Mouse (Mus musculus) midbrain, postnatal 0 days (tissue): ENCODE measurements around the gene Heyl. TPM values are rescaled to one million over a fixed set of nuclear protein-coding genes. Genes with fewer than 3 reads are reported as not detected.
"Not testable (repeated sequence)": the region's sequence is repeated elsewhere in the genome, so short reads cannot be mapped to it uniquely, and the experiment has no call there.

Experiments used
- ATAC-seq: fragments of 200-750 bp; cut with Nextera tagmentation; 2 replicates; pipeline ENCODE4 v1.8.0; 2017; ENCODE audit warnings: moderate number of reproducible peaks, mild to moderate bottlenecking, moderate TSS enrichment, moderate library complexity; ENCODE audit not compliant: low FRiP score
- DNase-seq: peaks from one replicate; pipeline ENCODE4 v3.0.0-alpha.2; 2015; ENCODE audit warnings: low spot score
- H3K27ac ChIP-seq: fragments of 300-500 bp; sonication (generic); 2 replicates; pipeline ENCODE4 v1.5.1; 2014; ENCODE audit warnings: low read depth, mild to moderate bottlenecking, low read length, mixed read lengths
- H3K27me3 ChIP-seq: fragments of 300-500 bp; sonication (generic); 2 replicates; pipeline ENCODE4 v1.6.1; 2014; ENCODE audit warnings: low read length, control low read depth, mixed read lengths; ENCODE audit not compliant: insufficient read depth
- H3K36me3 ChIP-seq: fragments of 300-500 bp; sonication (generic); 2 replicates; pipeline ENCODE4 v1.6.1; 2014; ENCODE audit warnings: low read length, control low read depth, mixed read lengths; ENCODE audit not compliant: insufficient read depth
- H3K4me1 ChIP-seq: fragments of 300-500 bp; sonication (generic); 2 replicates; pipeline ENCODE4 v1.6.1; 2014; ENCODE audit warnings: mild to moderate bottlenecking, control low read depth, antibody characterized with exemption, low read length, mixed read lengths; ENCODE audit not compliant: insufficient read depth
- H3K4me2 ChIP-seq: fragments of 300-500 bp; sonication (generic); 2 replicates; pipeline ENCODE4 v1.6.1; 2014; ENCODE audit warnings: low read depth, mild to moderate bottlenecking, low read length, mixed read lengths; ENCODE audit not compliant: poor library complexity, severe bottlenecking
- H3K4me3 ChIP-seq: fragments of 300-500 bp; sonication (generic); 2 replicates; pipeline ENCODE4 v1.5.1; 2014; ENCODE audit warnings: low read depth, mild to moderate bottlenecking, low read length, moderate library complexity
- H3K9ac ChIP-seq: fragments of 300-500 bp; sonication (generic); replicated peaks from 2 replicates; pipeline ENCODE4 v1.6.1; 2014; ENCODE audit warnings: mild to moderate bottlenecking, low read length, moderate library complexity, mixed read lengths; ENCODE audit not compliant: poor library complexity, severe bottlenecking
- H3K9me3 ChIP-seq: fragments of 300-500 bp; sonication (generic); 2 replicates; pipeline ENCODE4 v1.6.1; 2016; ENCODE audit warnings: low read length, control low read depth
- CTCF ChIP-seq: IDR thresholded peaks from 2 replicates; pipeline ENCODE4 v1.5.1; 2016; ENCODE audit warnings: antibody characterized with exemption, mild to moderate bottlenecking
- WGBS: fragments of 180-500 bp; shearing (Covaris S2); extraction: QIAGEN DNeasy Blood & Tissue Kit; methylation state at CpG from one replicate; pipeline ENCODE4 v1.1.7; 2014; 5-methylcytosine and 5-hydroxymethylcytosine counted together
- polyA plus RNA-seq: library from polyadenylated mRNA; unstranded; fragments of >200 nt; fragmentation: Nextera tagmentation; extraction: Ambion mirVana; gene quantifications from 2 replicates; pipeline ENCODE4 v1.2.1, GENCODE M21; 2015
- total RNA-seq: library from RNA; depleted of rRNA; stranded (reverse); fragments of >200 nt; gene quantifications from 2 replicates; pipeline ENCODE4 v1.2.3, GENCODE M21; 2014

Gene Heyl
- total and polyA plus RNA-seq, 2 experiments from 2014 or later: 5.0 to 5.1 TPM

DNA sequence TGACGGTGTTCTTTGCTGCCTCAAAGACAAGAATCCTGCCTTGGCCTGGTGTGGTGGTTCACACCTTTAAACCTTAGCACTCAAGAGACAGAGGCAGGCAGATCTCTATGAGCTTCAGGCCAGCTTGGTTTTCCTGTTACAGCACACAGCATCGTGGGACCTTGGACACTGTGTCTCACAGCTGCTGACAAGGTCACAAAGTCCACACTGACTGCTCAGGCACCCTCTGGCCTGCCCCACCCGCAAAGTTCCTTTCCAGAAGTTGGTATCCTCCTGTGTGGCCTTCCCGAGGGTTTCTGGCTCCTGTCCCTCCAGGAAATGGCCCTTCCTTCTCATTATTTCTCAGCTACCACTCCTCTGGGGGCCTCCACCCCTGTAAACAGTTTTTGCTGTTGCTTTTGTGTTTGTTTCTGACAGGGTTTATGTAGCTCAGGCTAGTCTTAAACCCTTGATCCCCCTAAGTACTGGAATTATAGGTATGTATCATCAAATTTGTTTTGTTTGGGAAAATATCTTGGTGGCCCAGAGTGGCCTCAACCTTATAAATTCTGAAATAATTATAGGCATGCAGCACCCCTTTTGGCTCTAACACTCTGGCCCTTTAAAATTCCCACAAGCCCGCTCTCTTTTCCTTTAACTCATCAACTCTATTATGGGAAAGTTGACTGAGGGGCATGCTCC, 28.5 kb downstream of the Heyl start, which contains the start of gene Pabpc4:
Pabpc4 (plus strand) TSS at position 631 of the 681 bp plus-strand sequence.
- Histone ChIP-seq H3K4me3 (no peak within 1 kb of the TSS), H3K36me3 (no peaks in the 10 kb centered on the region), H3K9ac (no peak within 1 kb of the TSS), H3K27ac (no peak within 1 kb of the TSS), H3K4me2 (no peak within 1 kb of the TSS), H3K27me3 (no peaks in the 10 kb centered on the region), H3K4me1 (no peaks in the 10 kb centered on the region), H3K9me3 (no peaks in the 10 kb centered on the region)
- no peak for TF ChIP-seq CTCF
- WGBS: 80% methylated on average over 5 of the region's 5 CpGs
- DNase-seq (no peak), ATAC-seq (no peak)

DNA sequence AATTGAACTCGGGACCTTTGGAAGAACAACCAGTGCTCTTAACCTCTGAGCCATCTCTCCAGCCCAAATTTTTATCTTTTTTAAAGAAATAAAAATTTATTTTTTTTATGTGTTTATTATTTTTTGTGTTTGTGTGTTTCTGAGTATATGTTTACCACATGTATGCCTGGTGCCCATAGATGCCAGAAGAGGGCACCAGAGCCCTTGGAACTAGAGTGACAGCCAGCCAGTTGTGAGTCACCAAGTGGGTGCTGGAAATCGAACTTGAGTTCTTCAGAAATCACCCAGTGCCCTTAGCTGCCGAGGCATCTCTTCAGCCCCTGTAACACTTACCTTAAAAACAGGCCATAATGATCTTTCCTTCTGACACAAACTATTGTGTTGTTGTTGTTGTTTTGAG, 37.7 kb downstream of the Heyl start:
- ATAC-seq (no peak), DNase-seq (no peak)
- 81% methylated on average over 3 of the region's 3 CpGs for WGBS
- no peaks in the 10 kb centered on the region for H3K27me3 ChIP-seq
- H3K27ac ChIP-seq: no peak overlapping the region
- no peak overlapping the region for H3K4me2 ChIP-seq
- H3K36me3 ChIP-seq: no peaks in the 10 kb centered on the region
- H3K4me1 ChIP-seq: no peaks in the 10 kb centered on the region
- H3K9ac ChIP-seq: no peak overlapping the region
- no peaks in the 10 kb centered on the region for H3K9me3 ChIP-seq
- H3K4me3 ChIP-seq: no peak overlapping the region
- TF ChIP-seq CTCF: no peak

DNA sequence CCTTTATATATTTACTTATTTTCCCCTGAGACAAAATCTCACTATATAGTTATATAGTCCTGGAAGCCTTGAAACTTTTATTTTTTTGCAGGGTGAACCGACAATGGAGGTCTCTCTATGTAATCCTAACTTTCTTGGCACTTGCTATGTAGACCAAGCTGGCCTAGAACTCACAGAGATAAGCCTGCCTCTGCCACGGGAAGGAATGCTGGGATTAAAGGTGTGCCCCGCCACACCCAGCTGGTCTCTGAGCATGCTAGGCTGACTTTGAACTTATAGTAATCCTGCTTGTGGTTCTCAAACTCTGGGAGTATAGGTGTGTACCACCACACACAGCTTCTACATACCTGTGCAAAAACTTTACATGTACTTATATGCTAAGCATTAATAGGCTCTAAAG, 46.8 kb downstream of the Heyl start:
- Histone ChIP-seq H3K9me3 (no peaks in the 10 kb centered on the region), H3K36me3 (no peaks in the 10 kb centered on the region), H3K4me1 (peaks cover 7% of the 10 kb centered on the region), H3K4me3 (no peak overlapping the region), H3K9ac (no peak overlapping the region), H3K4me2 (no peak overlapping the region), H3K27me3 (no peaks in the 10 kb centered on the region), H3K27ac (no peak overlapping the region)
- no peak for TF ChIP-seq CTCF
- DNase-seq: no peak
- ATAC-seq: no peak
- 72% methylated on average over 3 of the region's 3 CpGs for WGBS

DNA sequence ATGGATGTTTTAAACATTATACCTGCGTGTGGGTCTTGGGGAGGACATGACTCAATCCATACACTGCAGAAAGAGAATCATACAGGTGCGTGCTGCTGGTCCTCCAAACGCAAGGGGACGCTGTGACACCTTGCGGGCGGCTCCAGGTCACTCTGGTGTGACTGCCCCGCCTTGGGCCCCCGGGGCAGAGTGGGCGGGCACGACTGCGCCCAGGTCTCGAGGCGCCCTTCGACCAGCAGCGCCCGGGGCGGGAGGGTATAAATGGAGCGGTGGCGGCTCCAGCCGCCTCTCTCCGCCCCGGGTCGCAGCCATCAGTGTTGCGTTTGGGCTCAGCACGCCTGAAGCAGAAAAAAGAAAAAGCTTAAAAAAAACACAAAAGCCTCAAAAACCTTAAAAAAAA, 49.1 kb downstream of the Heyl start:
- H3K4me1 ChIP-seq: peaks cover 7% of the 10 kb centered on the region
- under 1% methylated on average over 25 of the region's 25 CpGs for WGBS
- peak overlapping the region; percentile 71 for H3K4me2 ChIP-seq
- H3K27ac ChIP-seq: no peak overlapping the region; the same call in 1 of the 2 replicates
- H3K36me3 ChIP-seq: 0 out of 2 replicates have a peak, but pooled peaks cover 6% of the 10 kb centered on the region
- TF ChIP-seq CTCF: peak; percentile 90
- DNase-seq (peak; percentile 91), ATAC-seq (peak; percentile 87)
- H3K9ac ChIP-seq: peak overlapping the region; percentile 54
- peak overlapping the region; percentile 58 for H3K4me3 ChIP-seq
- no peaks in the 10 kb centered on the region for H3K27me3 ChIP-seq
- H3K9me3 ChIP-seq: no peaks in the 10 kb centered on the region

DNA sequence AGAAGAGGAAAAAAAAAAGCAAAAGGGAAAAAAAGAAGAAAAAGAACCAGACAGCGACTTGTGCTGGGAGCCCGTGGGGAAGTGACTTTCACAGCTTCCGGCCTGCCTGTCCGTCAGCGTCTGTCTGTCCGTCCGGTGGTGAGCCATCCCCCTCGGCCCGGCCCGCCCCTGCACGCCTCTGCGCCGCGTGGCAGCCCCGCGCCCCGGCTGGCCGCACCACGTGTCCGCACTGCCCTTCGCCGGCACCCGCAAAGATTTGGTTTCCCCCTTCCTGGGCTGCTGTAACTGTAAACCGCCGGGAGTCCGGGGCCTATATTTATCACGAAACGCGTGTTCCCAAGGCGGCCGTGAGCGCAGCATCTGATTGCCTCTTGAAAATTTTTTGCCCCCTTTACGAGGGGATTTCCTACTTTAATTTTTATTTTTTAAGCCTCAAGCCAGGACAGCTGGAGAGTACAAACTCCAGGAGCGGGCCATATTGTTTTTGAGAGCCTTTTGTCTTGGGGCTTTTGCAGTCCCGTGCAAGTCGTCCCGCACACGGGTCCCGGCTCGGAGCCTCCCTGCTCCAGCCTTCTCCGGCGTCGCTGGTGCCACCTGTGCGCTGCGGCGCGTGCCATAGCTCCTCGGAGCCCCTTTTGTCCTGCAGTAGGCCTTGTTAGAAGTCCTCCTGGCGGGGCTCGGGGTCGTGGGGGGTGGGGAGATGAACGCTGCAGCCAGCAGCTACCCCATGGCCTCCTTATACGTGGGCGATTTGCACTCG, 49.7 kb downstream of the Heyl start:
- H3K27ac ChIP-seq, H3K36me3 ChIP-seq, DNase-seq, H3K27me3 ChIP-seq, H3K4me1 ChIP-seq, H3K9me3 ChIP-seq: not testable (repeated sequence)
- peak overlapping the region; percentile 54 for H3K9ac ChIP-seq
- H3K4me2 ChIP-seq: peak overlapping the region; percentile 71
- peak; percentile 74; the same call in 1 of the 2 replicates for ATAC-seq
- WGBS: under 1% methylated on average over 40 of the region's 55 CpGs
- H3K4me3 ChIP-seq: peak overlapping the region; percentile 58

DNA sequence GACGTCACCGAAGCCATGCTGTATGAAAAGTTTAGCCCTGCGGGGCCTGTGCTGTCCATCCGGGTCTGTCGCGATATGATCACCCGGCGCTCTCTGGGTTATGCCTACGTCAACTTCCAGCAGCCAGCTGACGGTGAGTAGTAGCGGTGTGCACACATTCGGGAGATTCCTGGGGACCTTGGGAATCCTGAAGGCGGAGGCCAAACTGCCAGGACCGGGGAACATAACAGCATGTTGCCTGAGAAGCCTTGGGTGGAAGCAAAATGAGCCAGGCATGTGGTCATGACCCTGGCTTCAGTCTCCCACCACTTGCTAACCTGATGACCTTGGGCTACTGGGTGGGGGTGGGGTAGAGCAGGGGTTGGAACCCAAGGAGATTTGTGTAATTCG, 50.3 kb downstream of the Heyl start:
- not testable (repeated sequence) for H3K27me3 ChIP-seq, H3K9me3 ChIP-seq, H3K27ac ChIP-seq, DNase-seq, H3K4me1 ChIP-seq
- peak overlapping the region; percentile 53 for H3K9ac ChIP-seq
- H3K4me2 ChIP-seq: peak overlapping the region; percentile 71
- under 1% methylated on average over 12 of the region's 15 CpGs for WGBS
- peaks cover 15% of the 10 kb centered on the region; the same call in 1 of the 2 replicates for H3K36me3 ChIP-seq
- peak; percentile 54 for ATAC-seq
- peak overlapping the region; percentile 58 for H3K4me3 ChIP-seq
